Mouse (Mus musculus) liver, embryonic 12.5 days (tissue): ENCODE measurements around the gene Fbxw13. TPM values are rescaled to one million over a fixed set of nuclear protein-coding genes. Genes with fewer than 3 reads are reported as not detected.

Experiments
- polyA plus RNA-seq: library from polyadenylated mRNA; unstranded; fragments of >200 nt; fragmentation: Nextera tagmentation; extraction: Ambion mirVana; gene quantifications from 2 replicates; pipeline ENCODE4 v1.2.1, GENCODE M21; 2016

Gene Fbxw13
- polyA plus RNA-seq, 1 experiment from 2014 or later, result not detected

Other genes with a start within 250 kb of the Fbxw13 start
- 0.31 and 0.68 TPM in 2 replicates for gene Col7a1, start 242.4 kb downstream of the Fbxw13 start, polyA plus RNA-seq
- 0.11 TPM in 1 of 2 replicates, not detected in the other for gene Ucn2, start 210.0 kb downstream of the Fbxw13 start, polyA plus RNA-seq
- gene Pfkfb4, start 204.2 kb downstream of the Fbxw13 start, polyA plus RNA-seq, result 3.4 and 4.4 TPM in 2 replicates
- 19.0 and 21.5 TPM in 2 replicates for gene Shisa5, start 157.4 kb downstream of the Fbxw13 start, polyA plus RNA-seq
- 8.8 and 9.1 TPM in 2 replicates for gene Trex1, start 136.2 kb downstream of the Fbxw13 start, polyA plus RNA-seq
- gene Atrip, start 121.9 kb downstream of the Fbxw13 start, polyA plus RNA-seq, result 18.6 and 19.4 TPM in 2 replicates
- 14.5 and 15.3 TPM in 2 replicates for gene Ccdc51, start 113.5 kb downstream of the Fbxw13 start, polyA plus RNA-seq
- 522 and 538 TPM in 2 replicates for gene Tma7, start 113.4 kb downstream of the Fbxw13 start, polyA plus RNA-seq
- 4.9 TPM in 2 replicates for gene Plxnb1, start 100.6 kb downstream of the Fbxw13 start, polyA plus RNA-seq
- not detected in 2 replicates for gene Fbxw21, start 33.9 kb downstream of the Fbxw13 start, polyA plus RNA-seq
- gene Fbxw20, start 38.8 kb upstream of the Fbxw13 start, polyA plus RNA-seq, result not detected in 2 replicates
- 0.33 TPM in 1 of 2 replicates, not detected in the other for gene Fbxw14, start 91.7 kb upstream of the Fbxw13 start, polyA plus RNA-seq
- gene Fbxw28, start 143.7 kb upstream of the Fbxw13 start, polyA plus RNA-seq, result not detected in 2 replicates
- not detected in 2 replicates for gene Fbxw22, start 208.3 kb upstream of the Fbxw13 start, polyA plus RNA-seq